Mouse (Mus musculus): ENCODE results near the gene Pcgf3. TPM values are rescaled to one million over a fixed set of nuclear protein-coding genes. Genes with fewer than 3 reads are reported as not detected.

The Pcgf3 gene
- total RNA-seq (2023), result 10 to 100 TPM; 21.0 to 43.3 TPM

GRCm38 (mm10) chr5:108461082-108462065 is at the start of gene Pcgf3:
Gene Pcgf3 (plus strand): TSS chr5:108461232.

DNA sequence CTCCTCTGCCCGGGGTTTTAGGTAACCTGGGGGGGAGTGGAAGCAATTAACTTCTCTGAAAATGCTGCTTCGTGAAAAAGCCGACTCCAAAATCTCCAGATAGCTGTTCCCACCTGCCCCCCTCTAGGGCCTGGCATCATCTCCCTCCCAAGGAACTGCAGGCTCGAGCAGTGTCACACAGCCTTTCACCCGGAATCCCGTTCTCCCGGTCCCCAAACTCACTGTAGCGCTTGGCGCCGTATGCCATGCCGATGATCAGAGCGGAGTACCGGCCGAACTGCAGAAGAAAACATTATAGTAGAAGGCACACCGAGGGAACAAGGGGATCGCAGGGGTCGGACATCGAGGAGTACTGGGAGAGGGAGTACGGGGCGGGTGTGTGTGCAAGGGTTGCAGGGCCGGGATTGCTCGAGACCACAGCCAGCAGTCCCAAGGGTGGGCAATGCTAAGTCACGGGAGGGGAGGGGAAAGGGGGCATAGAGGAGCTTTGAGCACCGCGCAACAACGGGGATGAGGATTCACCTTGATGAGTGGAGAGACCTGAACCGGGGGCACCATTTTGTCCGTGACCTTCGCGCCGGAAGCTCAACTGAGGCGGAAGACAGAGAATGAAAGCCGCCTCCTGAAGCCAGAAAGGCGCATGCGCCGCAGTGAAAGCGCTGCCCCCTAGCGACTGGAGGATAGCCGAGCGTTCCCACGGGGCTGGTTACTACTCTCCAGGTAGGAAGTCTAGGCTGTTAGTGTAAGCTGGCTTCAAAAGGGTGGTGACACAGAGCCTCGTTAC is 27.0 kb upstream of the Pcgf3 start, which contains the start of gene Atp5k:
Gene Atp5k (minus strand): TSS at position 645 of the 784 bp plus-strand sequence.

DNA sequence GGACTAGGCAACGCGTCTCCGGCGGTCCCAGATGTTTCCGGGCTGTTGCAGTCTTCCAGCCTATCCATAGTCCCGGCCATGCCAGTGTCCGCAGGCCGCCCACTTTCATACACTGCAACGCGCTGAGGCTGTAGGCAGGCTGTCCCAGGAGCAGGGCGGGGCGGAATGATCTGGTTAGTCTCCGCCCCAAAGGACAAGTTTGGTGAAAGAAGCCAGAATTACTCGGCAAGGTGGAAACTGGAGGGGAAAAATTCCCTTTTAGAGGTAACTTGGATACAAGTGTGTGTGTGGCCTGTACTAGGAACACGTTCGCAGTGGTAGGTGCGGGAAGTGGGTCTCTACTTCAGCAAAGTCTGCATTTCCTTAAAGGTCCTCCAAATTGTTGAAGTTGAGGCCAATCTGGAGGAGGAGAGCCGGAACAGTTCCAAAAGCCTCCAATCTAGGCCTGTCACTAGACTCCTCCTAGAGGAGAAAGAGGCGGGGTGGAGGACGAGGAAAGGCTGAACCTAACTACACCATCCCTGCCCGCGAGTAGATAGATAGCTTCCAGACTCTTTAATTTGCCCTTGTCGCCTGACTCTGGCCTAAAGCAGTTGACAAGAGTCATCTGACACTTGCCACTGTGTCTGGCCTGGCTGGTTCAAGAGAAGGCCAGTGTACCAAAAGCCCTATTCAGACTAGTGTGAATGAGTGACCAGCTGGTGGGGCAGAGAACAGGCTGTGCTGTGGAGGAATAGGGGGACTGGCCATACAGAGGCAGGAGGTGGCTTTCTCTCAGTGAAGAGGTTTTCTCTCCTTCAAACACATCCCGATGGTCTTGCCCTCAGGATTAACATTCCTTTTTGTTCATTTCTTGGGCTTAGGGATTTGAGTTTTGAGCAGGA is 12.0 kb upstream of the Pcgf3 start, which contains the start of gene Mfsd7a:
Gene Mfsd7a (minus strand): TSS at position 107 of the 884 bp plus-strand sequence.

GRCm38 (mm10) chr5:108549489-108550206 is 88.6 kb downstream of the Pcgf3 start, which contains the start of gene Cplx1:
Gene Cplx1 (minus strand): TSS chr5:108550024.

Other genes starting within 250 kb of the Pcgf3 start
- 10 to 100 TPM; 33.1 to 38.0 TPM for gene Dr1, start 192.3 kb upstream of the Pcgf3 start, total RNA-seq (2023)
- 1 to 10 TPM; 3.7 TPM for gene Pigg, start 148.6 kb upstream of the Pcgf3 start, total RNA-seq (2023)
- not detected for gene Gm42517, start 93.3 kb upstream of the Pcgf3 start, total RNA-seq (2023)
- not detected for gene Pde6b, start 72.8 kb upstream of the Pcgf3 start, total RNA-seq (2023)
- gene Atp5k, start 26.8 kb upstream of the Pcgf3 start, total RNA-seq (2023), result 10 to 100 TPM; 61.2 to 72.5 TPM
- gene Mfsd7a, start 12.3 kb upstream of the Pcgf3 start, total RNA-seq (2023), result not detected
- not detected for gene Cplx1, start 88.8 kb downstream of the Pcgf3 start, total RNA-seq (2023)
- 100 to 1,000 TPM; 144 to 150 TPM for gene Gak, start 168.5 kb downstream of the Pcgf3 start, total RNA-seq (2023)
- gene Tmem175, start 168.5 kb downstream of the Pcgf3 start, total RNA-seq (2023), result 10 to 100 TPM; 26.7 to 27.1 TPM
- gene Idua, start 199.1 kb downstream of the Pcgf3 start, total RNA-seq (2023), result 10 to 100 TPM; 30.9 to 44.8 TPM
- 10 to 100 TPM; 47.0 to 56.2 TPM for gene Dgkq, start 208.4 kb downstream of the Pcgf3 start, total RNA-seq (2023)
- gene Slc26a1, start 214.3 kb downstream of the Pcgf3 start, total RNA-seq (2023), result not detected
- 1 to 10 TPM; 6.1 to 7.5 TPM for gene Fgfrl1, start 231.2 kb downstream of the Pcgf3 start, total RNA-seq (2023)

Data from B cell, adult 67 days (primary cell).